Mouse (Mus musculus): ENCODE measurements at regions not wholly inside any gene's neighbourhood (a gene's known extent, or its start where the extent isn't known, plus 50 kb on each side); places are given as distances from the start of the nearest gene placed in this dataset.

GRCm38 (mm10) chr2:108110140-108110539 lies 819.7 kb downstream of the Kcna4 start:
- TF ChIP-seq POLR2A (IDR thresholded peaks at IDR 0.05; ENCODE audit: control insufficient read depth in 1 of 2, insufficient read depth in 1 of 2, low read depth in 1 of 2, low read length in 2 of 2, poor library complexity in 1 of 2) (no peak), RCOR1 (IDR thresholded peaks at IDR 0.05; ENCODE audit: low read depth, low read length) (no peak), CTCF (IDR thresholded peaks at IDR 0.05 in 2 of 3, conservative IDR thresholded peaks at IDR 0.05 in 1 of 3; ENCODE audit: control insufficient read depth in 1 of 3, insufficient read depth in 1 of 3, low read depth in 2 of 3, low read length in 3 of 3, poor library complexity in 1 of 3, severe bottlenecking in 1 of 3) (peak in 1 of 3 experiments; percentile 31; a peak in 1 of 6 replicates), GABPA (IDR thresholded peaks at IDR 0.05; ENCODE audit: low read depth, low read length) (no peak), TBP (IDR thresholded peaks at IDR 0.05; ENCODE audit: low read depth, low read length) (no peak), TAL1 (IDR thresholded peaks at IDR 0.05; ENCODE audit: low read length) (no peak), POLR2AphosphoS5 (IDR thresholded peaks at IDR 0.05; ENCODE audit: borderline replicate concordance, low read depth, low read length) (no peak), RAD21 (IDR thresholded peaks at IDR 0.05; ENCODE audit: low read depth, low read length) (peak; percentile 26), ZNF384 (IDR thresholded peaks at IDR 0.05; ENCODE audit: low read depth, low read length) (no peak), TCF12 (IDR thresholded peaks at IDR 0.05; ENCODE audit: low read depth, low read length) (no peak), USF2 (IDR thresholded peaks at IDR 0.05; ENCODE audit: borderline replicate concordance in 1 of 2, insufficient read depth in 1 of 2, low read depth in 1 of 2, low read length in 2 of 2) (no peak)
